Mouse (Mus musculus) limb, embryonic 10.5 days (tissue): ENCODE measurements around the gene Cspg4. TPM values are rescaled to one million over a fixed set of nuclear protein-coding genes. Genes with fewer than 3 reads are reported as not detected.

Experiments
- DNase-seq: peaks from one replicate; pipeline ENCODE4 v3.0.0-alpha.2; 2017; ENCODE audit warnings: low spot score
- H3K27ac ChIP-seq: fragments of 300-500 bp; sonication (generic); 2 replicates; pipeline ENCODE4 v1.5.1; 2016; ENCODE audit warnings: mild to moderate bottlenecking
- H3K27me3 ChIP-seq: fragments of 300-500 bp; sonication (generic); 2 replicates; pipeline ENCODE4 v1.6.1; 2016; ENCODE audit warnings: low read depth, mild to moderate bottlenecking; ENCODE audit not compliant: poor library complexity, severe bottlenecking
- H3K36me3 ChIP-seq: fragments of 300-500 bp; sonication (generic); 2 replicates; pipeline ENCODE4 v1.6.1; 2016; ENCODE audit warnings: mild to moderate bottlenecking, moderate library complexity
- H3K4me1 ChIP-seq: fragments of 300-500 bp; sonication (generic); 2 replicates; pipeline ENCODE4 v1.6.1; 2016
- H3K4me3 ChIP-seq: fragments of 300-500 bp; sonication (generic); 2 replicates; pipeline ENCODE4 v1.5.1; 2016; ENCODE audit warnings: mild to moderate bottlenecking, moderate library complexity
- H3K9me3 ChIP-seq: fragments of 300-500 bp; sonication (generic); replicated peaks from 2 replicates; pipeline ENCODE4 v1.6.1; 2016; ENCODE audit warnings: mild to moderate bottlenecking
- WGBS: fragments of 180-500 bp; shearing (Covaris S2); methylation state at CpG from one replicate; pipeline ENCODE4 v1.1.7; 2016; 5-methylcytosine and 5-hydroxymethylcytosine counted together
- polyA plus RNA-seq: library from polyadenylated mRNA; unstranded; fragments of >200 nt; fragmentation: Nextera tagmentation; extraction: Ambion mirVana; gene quantifications from 2 replicates; pipeline ENCODE4 v1.2.1, GENCODE M21; 2016

Cspg4 gene
- polyA plus RNA-seq, 1 experiment from 2014 or later, result 5.0 TPM

DNA sequence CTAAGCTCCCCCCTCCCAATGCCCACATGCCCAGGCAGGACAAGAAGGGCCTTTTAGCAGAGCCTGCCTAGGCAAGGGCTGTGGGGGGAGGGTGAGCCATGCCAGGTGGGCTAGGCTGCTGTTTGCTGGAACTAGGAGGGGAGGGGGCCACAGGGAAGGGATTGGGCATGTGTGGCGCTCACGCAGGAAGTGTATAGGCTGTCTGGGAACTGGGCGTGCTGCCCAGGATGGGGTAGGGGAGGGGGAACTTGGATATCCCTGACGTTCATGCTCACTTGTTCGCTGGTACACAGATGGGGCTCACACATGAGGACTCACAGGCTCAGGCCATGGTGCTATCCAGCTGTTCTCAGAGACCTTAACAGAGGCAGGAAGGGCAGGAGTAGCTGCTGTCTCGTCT is 3.5 kb downstream of the Cspg4 start:
- H3K4me3 ChIP-seq, result peak overlapping the region; percentile 18; the same call in 1 of the 2 replicates
- no peaks in the 10 kb centered on the region for H3K36me3 ChIP-seq
- H3K27me3 ChIP-seq, result peaks cover 26% of the 10 kb centered on the region
- DNase-seq, result no peak
- H3K4me1 ChIP-seq, result peaks cover 95% of the 10 kb centered on the region
- WGBS, result 64% methylated on average over 6 of the region's 6 CpGs
- H3K9me3 ChIP-seq, result no peaks in the 10 kb centered on the region
- peak overlapping the region; percentile 67 for H3K27ac ChIP-seq

DNA sequence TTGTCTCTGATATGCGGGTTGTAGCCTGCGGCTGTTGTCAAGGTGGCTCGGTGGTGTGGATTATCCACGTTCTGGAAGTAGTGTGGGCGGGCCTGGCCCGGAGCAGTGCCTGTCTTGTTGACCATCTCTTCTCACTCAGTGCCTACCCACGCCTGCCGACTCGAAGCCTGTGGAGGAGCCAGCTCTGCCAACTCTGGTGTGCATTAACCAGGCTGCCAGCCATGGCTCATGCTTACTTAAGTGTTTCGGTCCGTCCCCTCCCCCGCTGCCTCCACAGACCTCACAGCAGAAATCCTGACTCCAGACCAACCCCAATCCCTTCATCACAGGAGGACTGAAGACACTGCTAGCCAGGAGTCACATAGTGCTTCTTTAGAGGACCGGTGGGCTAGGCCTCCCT is 4.7 kb downstream of the Cspg4 start:
- Histone ChIP-seq H3K27ac (no peak overlapping the region), H3K4me1 (peaks cover 85% of the 10 kb centered on the region), H3K36me3 (no peaks in the 10 kb centered on the region), H3K27me3 (peaks cover 21% of the 10 kb centered on the region), H3K4me3 (no peak overlapping the region), H3K9me3 (no peaks in the 10 kb centered on the region)
- WGBS, result 79% methylated on average over 13 of the region's 13 CpGs
- DNase-seq, result no peak

DNA sequence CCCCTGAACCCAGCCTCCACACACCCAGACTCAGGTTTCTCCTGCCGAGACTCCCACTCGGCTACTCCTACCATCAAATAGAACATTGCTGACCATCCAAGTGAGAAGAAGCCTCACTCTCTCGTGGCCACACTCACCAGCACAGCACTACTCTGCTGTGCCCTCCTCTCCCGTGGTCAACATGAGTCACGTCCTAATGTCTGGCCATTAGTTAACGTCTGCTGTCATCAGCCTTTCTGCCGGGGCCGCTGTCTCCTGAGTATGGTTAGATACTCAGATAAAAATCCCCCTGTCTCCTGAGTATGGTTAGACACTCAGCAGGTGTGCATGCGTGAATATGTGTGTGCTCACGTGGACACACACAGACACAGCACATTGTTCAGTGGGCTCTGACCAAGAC is 5.9 kb downstream of the Cspg4 start:
- Histone ChIP-seq H3K9me3 (no peaks in the 10 kb centered on the region), H3K27me3 (peaks cover 14% of the 10 kb centered on the region), H3K4me1 (peaks cover 73% of the 10 kb centered on the region), H3K27ac (0 out of 2 replicates have a peak overlapping the region, but pooled peaks have one; percentile 7), H3K4me3 (no peak overlapping the region), H3K36me3 (no peaks in the 10 kb centered on the region)
- DNase-seq, result no peak
- 67% methylated on average over 10 of the region's 10 CpGs for WGBS

DNA sequence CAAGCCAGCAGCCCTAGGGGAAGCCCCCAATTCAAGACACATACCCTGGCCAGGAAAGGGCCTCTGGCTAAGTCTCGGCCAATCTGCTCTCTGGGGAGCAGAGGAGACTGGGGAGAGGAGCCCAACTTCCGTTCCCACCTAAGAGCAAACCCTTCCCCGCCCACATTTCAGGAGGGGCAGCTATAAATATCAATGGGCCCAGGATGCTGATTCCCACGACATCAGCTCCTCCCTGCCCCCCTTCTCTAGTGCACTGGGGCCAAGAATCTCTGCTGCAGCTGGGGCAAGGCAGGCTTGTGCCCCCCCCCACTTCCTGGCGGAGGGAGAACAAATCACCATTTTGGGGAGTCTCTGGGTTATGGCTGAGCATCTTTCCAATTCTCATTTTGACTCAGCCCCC is 6.4 kb downstream of the Cspg4 start:
- H3K27ac ChIP-seq, result 0 out of 2 replicates have a peak overlapping the region, but pooled peaks have one; percentile 7
- WGBS, result 47% methylated on average over 5 of the region's 5 CpGs

DNA sequence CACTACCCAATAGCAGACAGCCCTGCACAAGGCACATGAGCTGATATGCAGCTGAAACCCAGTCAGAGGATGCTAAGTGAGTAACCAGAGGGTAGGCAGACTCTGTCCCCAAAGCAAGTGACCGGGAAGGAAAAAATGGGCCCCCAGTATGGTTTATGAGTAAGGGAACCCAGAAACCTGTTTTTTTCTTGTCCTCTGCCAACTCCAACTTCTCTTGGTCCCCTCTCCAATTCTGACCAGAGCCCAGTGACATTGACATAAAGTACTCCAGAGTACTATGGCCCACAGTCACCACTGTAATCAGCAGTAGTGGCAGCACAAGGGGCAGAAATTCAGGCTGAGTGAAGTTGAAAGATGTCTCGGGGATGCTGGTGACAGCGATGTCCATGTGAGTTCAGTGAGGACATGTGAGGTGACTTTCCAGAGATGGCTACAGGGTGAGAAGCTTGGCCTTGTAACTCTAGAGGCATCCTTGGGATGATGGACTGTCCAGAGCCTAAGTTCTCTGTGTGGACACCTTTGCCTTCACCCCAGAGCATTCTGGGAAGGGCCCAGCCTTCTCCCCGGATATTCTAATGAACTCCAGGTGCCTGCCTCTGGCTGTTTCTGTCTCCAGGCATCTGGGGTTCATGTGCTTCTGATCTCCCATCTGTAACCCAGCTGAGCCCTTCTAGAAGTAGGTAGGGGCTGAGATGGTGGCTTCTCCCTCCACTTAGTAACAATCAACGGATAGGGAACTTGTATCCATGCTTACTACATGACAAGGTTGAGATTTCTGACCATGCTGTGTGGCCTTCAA is 7.5 kb downstream of the Cspg4 start:
- Histone ChIP-seq H3K9me3 (no peaks in the 10 kb centered on the region), H3K27ac (no peak overlapping the region), H3K36me3 (no peaks in the 10 kb centered on the region), H3K27me3 (no peaks in the 10 kb centered on the region), H3K4me1 (peaks cover 63% of the 10 kb centered on the region), H3K4me3 (no peak overlapping the region)
- DNase-seq, result no peak
- 68% methylated on average over 5 of the region's 5 CpGs for WGBS

More for the DNA sequence above, 6.4 kb downstream of the Cspg4 start:
- H3K4me1 ChIP-seq, result peaks cover 68% of the 10 kb centered on the region
- no peak overlapping the region for H3K4me3 ChIP-seq
- H3K9me3 ChIP-seq, result no peaks in the 10 kb centered on the region
- DNase-seq, result no peak
- H3K36me3 ChIP-seq, result no peaks in the 10 kb centered on the region
- peaks cover 10% of the 10 kb centered on the region; the same call in 1 of the 2 replicates for H3K27me3 ChIP-seq

DNA sequence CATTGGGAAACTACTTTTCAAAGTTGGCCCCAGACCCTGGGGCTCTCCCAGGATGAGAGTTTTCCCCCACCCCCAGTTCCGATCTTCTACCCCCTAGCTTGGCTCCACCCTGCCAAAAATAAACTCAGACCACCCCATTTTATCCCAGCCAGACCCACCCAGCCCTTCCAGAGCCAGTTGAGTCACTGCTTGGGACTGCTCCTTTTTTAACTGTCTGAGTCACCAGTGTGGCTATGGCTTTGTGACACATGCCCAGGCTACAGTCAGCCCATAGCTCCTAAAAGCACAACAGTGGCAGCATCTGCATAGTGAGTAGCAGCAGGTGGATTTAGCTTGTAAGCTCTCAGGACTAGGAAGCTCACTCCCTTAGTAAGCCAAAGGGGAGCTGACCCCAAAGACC is 8.3 kb downstream of the Cspg4 start:
- Histone ChIP-seq H3K4me3 (no peak overlapping the region), H3K36me3 (no peaks in the 10 kb centered on the region), H3K27ac (no peak overlapping the region), H3K4me1 (peaks cover 55% of the 10 kb centered on the region), H3K9me3 (no peaks in the 10 kb centered on the region), H3K27me3 (no peaks in the 10 kb centered on the region)
- no peak for DNase-seq
- 86% methylated on average over 1 of the region's 1 CpGs for WGBS

DNA sequence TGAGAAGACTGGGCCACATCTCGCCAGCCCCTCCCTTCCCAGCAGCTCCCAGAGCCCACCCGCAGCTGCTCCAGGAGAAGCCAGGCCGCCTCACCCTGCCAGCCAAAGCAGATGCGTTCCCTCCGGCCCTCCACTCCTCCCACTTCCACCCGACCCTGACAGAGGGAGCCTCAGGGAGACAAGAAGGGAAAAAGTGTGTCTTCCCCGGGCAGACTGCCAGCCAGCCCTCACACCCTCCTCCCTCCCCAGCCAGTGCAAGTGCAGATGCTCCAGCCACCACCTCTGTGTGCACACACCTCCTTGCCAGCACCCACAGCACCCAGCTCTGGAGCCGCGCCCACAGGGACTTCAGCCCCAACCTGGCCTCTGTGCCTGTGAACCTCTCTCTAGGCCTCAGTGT is 12.0 kb downstream of the Cspg4 start:
- Histone ChIP-seq H3K4me1 (peaks cover 40% of the 10 kb centered on the region), H3K27ac (0 out of 2 replicates have a peak overlapping the region, but pooled peaks have one; percentile 1), H3K9me3 (no peaks in the 10 kb centered on the region), H3K36me3 (no peaks in the 10 kb centered on the region), H3K27me3 (peaks cover 4% of the 10 kb centered on the region; the same call in 1 of the 2 replicates), H3K4me3 (no peak overlapping the region)
- WGBS, result 51% methylated on average over 9 of the region's 9 CpGs
- DNase-seq, result no peak

DNA sequence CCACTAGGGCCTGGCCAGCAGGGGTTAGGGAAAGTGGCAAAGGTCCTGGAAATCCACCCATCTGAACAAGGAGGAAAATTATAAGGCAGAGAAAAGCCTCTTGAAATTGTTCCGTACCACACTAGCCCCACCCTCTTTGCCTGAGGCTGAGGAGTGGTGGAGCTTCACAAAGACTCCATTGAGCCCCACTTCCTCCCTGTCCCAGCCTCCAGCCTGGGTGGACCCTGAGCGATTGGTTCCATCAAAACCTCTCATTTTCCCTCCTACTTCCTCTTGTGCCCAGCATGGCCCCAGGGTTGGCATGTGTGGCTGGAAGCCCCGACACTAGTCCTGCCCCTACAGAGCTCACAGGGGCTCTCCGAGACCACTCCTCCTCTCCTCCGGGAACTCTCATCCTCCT is 12.5 kb downstream of the Cspg4 start:
- 79% methylated on average over 5 of the region's 5 CpGs for WGBS
- Histone ChIP-seq H3K36me3 (no peaks in the 10 kb centered on the region), H3K9me3 (no peaks in the 10 kb centered on the region), H3K27ac (0 out of 2 replicates have a peak overlapping the region, but pooled peaks have one; percentile 51), H3K4me1 (peaks cover 41% of the 10 kb centered on the region), H3K27me3 (peaks cover 4% of the 10 kb centered on the region; the same call in 1 of the 2 replicates), H3K4me3 (no peak overlapping the region)
- DNase-seq, result no peak

DNA sequence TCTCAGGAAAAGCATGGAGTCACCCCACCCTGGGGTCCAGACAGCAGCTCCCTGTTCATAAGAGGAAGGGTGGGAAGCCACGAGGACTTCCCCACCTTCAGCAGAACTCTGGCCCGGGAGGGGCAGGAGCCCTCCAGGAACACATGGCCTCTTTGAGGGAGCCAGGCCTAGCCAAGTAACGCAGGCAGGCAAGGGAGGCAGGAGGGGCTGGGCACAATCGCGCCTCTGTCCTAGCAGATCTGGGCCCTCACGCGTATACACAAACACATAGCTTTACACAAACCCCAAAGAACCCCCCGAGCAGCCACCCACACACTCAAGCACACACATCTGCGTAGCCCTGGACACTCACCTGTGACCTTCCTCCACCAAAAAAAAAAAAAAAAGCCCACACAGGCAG is 16.0 kb downstream of the Cspg4 start:
- no peak overlapping the region for H3K4me3 ChIP-seq
- peaks cover 40% of the 10 kb centered on the region for H3K4me1 ChIP-seq
- peak overlapping the region; percentile 83 for H3K27ac ChIP-seq
- no peaks in the 10 kb centered on the region for H3K9me3 ChIP-seq
- no peak for DNase-seq
- 55% methylated on average over 9 of the region's 9 CpGs for WGBS
- H3K36me3 ChIP-seq, result peaks cover 6% of the 10 kb centered on the region; the same call in 1 of the 2 replicates
- peaks cover 4% of the 10 kb centered on the region; the same call in 1 of the 2 replicates for H3K27me3 ChIP-seq

DNA sequence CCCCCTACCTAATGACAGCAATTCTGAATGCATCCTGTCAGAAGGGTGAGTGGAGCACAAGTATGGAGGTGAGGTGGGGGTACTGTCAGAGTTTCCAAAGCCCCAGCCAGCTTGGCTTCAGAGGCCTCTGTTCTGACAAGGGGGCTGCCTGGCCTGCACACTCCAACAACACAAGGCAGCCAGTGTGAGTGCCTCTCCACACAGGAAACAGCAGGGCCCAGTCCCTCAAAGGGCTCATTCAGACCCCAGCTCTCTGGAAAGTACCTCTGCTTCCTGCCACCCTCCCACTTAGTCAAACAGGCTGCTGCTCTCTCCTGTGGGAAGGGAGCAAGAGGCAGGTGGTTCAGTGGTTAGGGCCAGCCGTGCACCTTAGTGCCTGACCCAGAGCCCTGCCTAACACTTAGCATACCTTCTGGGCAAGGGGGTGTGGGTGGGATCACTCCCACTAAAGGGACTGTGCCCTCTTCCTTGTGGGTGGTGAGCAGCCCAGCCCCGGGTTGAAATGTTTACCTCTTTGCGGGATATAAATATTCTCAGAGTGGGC is 16.8 kb downstream of the Cspg4 start:
- Histone ChIP-seq H3K27me3 (peaks cover 4% of the 10 kb centered on the region; the same call in 1 of the 2 replicates), H3K4me3 (no peak overlapping the region), H3K4me1 (peaks cover 39% of the 10 kb centered on the region), H3K36me3 (peaks cover 9% of the 10 kb centered on the region; the same call in 1 of the 2 replicates), H3K27ac (peak overlapping the region; percentile 83; the same call in 1 of the 2 replicates), H3K9me3 (no peaks in the 10 kb centered on the region)
- no peak for DNase-seq
- WGBS, result 83% methylated on average over 3 of the region's 3 CpGs

DNA sequence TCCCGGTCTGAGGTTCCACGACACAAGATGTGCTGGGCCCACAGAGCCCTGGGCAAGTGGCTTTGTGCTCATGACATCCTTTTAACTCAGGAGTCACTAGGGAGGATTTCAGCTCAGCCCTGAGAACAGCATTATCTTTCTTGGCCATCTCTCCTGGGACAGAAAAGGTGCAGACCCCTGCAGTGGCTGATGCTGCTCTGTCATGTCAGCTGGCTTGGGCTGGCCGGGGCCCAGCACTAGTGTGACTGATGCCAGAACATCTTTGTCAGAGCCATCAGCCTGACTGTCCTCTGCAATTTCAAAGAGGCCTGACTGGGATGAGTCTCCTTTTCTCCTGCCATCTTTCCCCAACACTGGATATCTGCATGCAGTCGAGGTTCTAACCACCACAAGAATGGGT is 17.4 kb downstream of the Cspg4 start:
- Histone ChIP-seq H3K27me3 (peaks cover 4% of the 10 kb centered on the region; the same call in 1 of the 2 replicates), H3K4me1 (peaks cover 34% of the 10 kb centered on the region), H3K27ac (peak overlapping the region; percentile 83), H3K4me3 (no peak overlapping the region), H3K9me3 (no peaks in the 10 kb centered on the region), H3K36me3 (peaks cover 16% of the 10 kb centered on the region; the same call in 1 of the 2 replicates)
- DNase-seq, result no peak
- WGBS, result 74% methylated on average over 4 of the region's 4 CpGs

DNA sequence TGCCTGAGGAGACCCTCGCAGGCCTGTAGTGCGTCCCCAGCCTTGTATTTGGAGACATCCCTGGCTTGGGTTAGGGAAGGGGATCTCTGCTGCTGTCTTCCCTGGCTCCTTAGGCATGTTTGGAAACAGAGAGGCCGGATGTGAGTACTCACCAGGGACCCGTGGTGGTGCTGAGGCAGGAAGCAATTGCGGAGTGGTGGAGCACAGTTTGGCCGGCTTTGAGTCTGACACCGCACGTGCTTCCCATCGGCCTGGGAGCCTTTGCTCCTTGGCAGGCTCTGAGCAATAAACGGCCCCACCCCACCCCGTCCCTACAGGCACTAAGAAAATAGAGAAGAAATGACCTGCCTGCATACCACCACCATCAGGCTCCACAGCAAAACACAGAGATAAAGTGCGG is 18.0 kb downstream of the Cspg4 start:
- Histone ChIP-seq H3K27me3 (peaks cover 4% of the 10 kb centered on the region; the same call in 1 of the 2 replicates), H3K27ac (peak overlapping the region; percentile 83), H3K4me1 (peaks cover 34% of the 10 kb centered on the region), H3K9me3 (no peaks in the 10 kb centered on the region), H3K4me3 (no peak overlapping the region), H3K36me3 (peaks cover 22% of the 10 kb centered on the region; the same call in 1 of the 2 replicates)
- no peak for DNase-seq
- 65% methylated on average over 12 of the region's 12 CpGs for WGBS

DNA sequence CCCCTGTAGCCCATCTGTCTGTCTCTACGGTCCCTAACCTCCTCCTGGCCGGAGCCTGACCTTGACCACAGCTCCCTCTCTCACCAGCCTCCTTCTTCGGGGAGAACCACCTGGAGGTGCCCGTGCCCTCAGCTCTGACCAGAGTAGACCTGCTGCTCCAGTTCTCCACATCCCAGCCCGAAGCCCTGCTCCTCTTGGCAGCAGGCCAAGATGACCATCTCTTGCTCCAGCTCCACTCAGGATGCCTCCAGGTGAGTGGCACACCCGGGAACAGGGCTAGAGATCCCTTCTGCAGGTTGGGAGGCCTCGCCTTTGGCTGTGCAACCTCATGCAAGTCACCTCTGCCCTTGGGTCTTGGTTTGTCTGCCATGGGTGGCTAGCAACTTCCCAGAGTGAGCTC is 18.6 kb downstream of the Cspg4 start:
- H3K27me3 ChIP-seq, result peaks cover 4% of the 10 kb centered on the region; the same call in 1 of the 2 replicates
- 91% methylated on average over 7 of the region's 7 CpGs for WGBS
- H3K27ac ChIP-seq, result no peak overlapping the region; the same call in 1 of the 2 replicates
- H3K36me3 ChIP-seq, result peaks cover 28% of the 10 kb centered on the region; the same call in 1 of the 2 replicates
- H3K4me1 ChIP-seq, result peaks cover 34% of the 10 kb centered on the region
- no peak overlapping the region for H3K4me3 ChIP-seq
- DNase-seq, result no peak
- H3K9me3 ChIP-seq, result no peaks in the 10 kb centered on the region
